Mouse (Mus musculus): ENCODE data around the gene Fmo5. TPM values are rescaled to one million over a fixed set of nuclear protein-coding genes. Genes with fewer than 3 reads are reported as not detected.

Fmo5 gene
- total RNA-seq, 4 experiments from 2014 or later: 14.6 to 19.4 (median 16.1) TPM

DNA sequence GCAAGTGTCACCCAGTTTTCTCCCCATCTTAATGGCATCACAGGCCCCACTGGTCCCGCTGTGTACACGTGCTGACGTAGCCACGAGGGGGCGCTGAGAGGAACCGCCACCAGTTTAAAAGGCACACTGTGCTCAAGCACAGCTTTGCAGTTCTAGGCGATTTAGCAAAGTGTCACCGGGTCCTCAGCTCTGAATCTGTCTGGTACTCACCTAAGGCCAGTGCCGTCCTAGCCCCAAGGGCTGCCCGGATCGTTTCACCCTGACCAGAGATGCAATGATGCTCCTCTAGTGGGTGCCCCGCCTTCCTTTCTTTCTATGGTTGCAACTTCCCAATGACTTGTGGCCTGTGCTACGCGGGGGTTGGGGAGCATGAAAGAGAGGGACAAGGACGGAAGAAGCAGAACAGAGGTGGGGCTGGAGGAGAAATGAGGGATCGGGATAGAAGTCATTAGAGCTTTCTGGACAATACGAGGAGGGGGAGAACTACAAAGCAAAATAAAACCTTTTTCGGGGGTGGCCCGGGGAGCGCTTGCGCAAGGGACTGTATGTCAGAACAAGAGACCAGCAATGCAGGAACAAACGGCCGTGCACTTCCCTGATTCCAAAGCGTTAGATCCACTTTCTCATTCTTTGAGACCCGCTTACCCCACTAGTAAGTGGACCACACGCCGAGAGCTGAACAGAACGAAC, 52.2 kb downstream of the Fmo5 start:
- DNase-seq (ENCODE audit: low spot score): peak; percentile 79

DNA sequence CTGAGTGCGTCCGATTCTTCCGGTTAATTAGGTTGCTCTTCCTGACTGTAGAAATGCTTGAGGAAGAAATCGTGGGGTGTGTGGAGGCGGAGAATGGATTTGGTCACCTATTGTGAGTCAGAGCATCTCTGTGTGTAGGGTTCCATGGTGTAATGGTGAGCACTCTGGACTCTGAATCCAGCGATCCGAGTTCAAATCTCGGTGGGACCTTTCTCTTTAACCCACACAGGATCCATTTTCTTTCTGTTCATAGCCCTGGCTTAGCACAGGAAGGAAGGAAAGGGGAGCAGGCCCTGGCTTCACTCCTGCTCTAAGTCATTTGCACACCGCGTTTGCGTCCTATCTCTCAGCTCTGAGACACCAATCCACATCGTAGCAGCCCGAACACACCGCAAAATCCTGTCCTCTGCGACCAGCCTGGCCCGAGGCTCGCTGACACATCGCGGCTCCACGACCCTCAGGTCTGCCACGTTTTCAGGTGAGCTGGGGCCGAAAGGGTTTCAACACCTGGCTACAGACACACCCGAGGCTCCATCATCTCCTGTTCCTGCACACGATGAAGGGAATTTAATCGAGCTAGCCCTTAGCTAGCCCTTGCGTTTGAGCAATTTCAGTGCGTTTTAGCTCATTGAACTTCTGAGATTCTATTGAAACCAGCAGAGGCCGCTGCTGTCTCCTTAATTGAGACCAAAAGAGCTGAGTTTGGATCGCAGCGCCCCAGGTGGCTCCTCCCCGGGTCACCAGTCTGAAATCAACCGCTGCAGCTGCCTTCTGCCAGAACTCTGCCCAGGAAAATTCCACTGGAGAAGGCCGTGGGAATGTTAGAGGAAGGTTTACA, 52.9 kb downstream of the Fmo5 start:
- peak; percentile 71 for DNase-seq (ENCODE audit: low spot score)

GRCm38 (mm10) chr3:97682159-97682502, 53.5 kb downstream of the Fmo5 start:
- no peak for DNase-seq (ENCODE audit: low spot score)

GRCm38 (mm10) chr3:97682576-97682975, 54.0 kb downstream of the Fmo5 start:
- no peak for DNase-seq (ENCODE audit: low spot score)

GRCm38 (mm10) chr3:97683560-97684195, 55.1 kb downstream of the Fmo5 start:
- no peak for DNase-seq (ENCODE audit: low spot score)

DNA sequence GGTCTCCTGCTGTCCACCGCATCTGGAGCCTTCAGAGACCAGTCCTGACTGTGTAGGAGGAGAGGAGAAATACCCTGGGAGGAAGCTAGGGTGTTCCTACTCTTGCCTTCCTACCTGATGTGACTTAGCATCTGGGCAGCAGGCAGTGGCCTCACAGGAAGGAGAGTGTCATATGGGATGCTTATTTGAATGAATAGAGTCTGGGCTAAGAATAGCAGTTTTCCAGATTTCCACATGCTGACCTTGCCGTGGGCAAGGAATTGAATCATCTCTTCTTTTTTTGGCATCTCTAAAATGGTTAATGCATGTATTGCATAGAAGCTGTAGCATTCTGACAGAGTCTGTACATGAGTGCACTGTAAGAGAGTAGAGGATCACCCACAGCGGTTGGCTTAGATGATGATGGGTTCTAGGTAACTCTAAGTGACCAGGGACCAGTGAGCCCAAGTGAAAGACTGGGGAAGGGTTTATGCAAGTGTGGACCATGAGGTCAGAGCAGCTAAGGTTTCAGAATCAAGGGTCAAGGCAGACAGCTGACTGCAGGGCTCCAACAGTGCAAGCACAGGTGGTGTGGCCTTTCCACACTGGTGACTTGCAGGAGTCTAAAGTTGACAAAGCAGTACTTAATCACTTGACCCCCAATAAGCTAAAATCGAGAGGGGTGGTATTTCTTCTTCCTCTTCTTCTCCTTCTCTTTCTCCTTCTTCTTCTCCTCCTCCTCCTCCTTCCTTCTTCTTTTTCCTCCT, 57.9 kb downstream of the Fmo5 start:
- DNase-seq (ENCODE audit: low spot score): no peak

- no peak for DNase-seq (ENCODE audit: low spot score)
Measured at GRCm38 (mm10) chr3:97689289-97689688, 60.7 kb downstream of the Fmo5 start.

DNA sequence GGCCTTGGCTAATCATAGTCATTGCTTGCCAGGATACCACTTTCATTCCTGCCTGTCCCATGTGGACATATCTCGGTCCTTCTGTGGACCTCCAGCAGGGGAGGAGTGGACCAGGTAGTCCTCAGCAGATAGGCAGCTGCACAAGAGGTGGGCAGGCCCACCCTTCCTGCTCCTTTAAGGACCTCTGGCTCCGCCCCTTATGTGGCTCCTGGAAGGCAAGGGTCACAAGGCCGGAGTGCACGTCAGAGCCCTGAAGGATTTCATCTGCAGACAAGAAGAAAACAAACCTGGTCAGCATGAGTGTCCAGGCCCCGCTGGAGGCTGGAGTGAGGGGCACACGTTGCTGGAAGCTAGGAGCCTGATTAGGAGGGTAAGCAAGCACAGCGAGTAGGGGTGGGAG, 62.0 kb downstream of the Fmo5 start:
- no peak for DNase-seq (ENCODE audit: low spot score)

DNA sequence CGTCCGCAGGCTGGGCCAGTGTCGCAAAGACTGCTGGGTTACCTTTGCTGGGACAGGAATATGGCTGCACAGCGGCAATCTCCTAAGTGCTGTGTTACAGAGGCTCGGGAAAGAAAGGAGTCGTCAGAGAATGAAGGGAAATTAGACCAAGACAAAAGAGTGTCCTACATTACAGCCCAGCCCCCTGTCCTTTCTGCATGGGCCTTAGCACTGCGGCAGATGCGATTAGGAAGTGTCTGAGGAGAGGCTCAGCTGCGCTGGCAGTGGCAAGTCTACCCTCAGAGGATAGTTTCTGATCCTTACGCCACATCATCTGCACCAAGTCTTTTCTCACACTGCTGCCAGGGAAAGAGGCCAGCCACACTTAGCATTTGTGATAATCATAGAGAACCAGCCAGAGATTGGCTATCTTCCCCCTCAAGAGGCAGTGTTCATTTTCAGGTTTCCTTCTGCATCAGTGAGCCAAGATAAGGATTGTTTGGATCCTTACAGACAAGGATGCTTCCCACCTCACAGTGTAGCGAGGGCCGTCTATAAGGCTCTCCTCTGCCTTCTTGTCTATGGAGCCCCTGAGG, 62.9 kb downstream of the Fmo5 start:
- no peak for DNase-seq (ENCODE audit: low spot score)

DNA sequence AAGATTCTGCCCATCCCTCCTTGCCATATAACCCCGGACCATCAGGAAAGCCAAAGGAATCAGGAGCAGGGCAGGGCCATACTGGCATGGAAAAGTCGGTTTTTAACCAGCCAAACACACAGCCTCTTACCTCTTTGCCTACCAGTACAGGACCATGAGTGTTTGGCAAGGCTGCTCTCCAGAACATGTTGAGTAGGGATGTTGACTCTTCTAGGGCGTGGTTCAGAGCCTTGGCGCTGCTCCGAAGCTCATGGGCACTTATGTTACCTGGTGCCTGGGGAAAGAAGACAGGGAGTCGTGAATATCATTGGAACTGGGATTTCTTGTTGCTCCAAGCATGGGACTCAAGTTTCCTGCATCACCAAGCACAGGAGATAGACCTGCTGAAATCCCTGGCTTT, 65.2 kb downstream of the Fmo5 start:
- no peak for DNase-seq (ENCODE audit: low spot score)

- no peak for DNase-seq (ENCODE audit: low spot score)
Measured at GRCm38 (mm10) chr3:97696866-97697265, 68.3 kb downstream of the Fmo5 start.

DNA sequence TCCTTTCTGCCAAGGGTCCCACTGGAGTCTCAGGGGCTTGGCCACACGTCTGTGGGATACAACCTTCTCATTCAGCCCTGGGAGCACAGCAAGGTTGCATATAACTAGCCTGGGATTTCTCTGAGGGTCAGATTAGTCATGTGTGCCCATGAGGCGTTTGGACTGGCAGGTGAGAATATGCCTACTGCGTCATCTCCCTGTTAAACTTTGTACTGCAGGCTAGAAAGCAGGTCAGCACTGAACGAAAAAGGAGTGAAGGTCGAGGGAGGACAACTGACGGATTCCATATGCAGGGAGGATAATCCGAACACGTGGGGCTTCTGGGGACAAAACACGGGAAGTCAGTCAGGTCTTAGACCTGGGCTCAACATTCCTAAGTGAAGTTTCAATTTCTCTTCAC, 68.7 kb downstream of the Fmo5 start:
- no peak for DNase-seq (ENCODE audit: low spot score)

DNA sequence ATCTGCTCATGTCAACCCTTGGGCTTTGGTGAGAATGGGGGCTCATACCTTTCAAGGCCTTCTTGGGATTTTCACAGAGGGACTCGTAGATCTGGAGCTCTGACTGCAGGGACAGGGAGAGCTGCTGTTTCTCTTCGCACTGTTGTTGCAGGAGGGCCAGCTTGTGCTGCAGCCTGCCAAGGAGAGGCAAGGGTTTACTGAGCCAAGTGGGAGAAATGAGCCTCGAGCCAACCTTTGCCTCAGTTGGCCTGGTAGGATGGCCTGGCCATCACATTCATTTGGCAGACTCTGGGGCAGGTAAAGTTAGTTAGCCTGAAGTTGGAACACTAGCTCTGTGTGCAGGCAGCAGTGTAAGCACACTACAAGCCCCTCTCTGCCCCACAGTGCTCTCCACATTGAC, 70.5 kb downstream of the Fmo5 start:
- no peak for DNase-seq (ENCODE audit: low spot score)

- no peak for DNase-seq (ENCODE audit: low spot score)
Measured at GRCm38 (mm10) chr3:97701198-97701597, 72.6 kb downstream of the Fmo5 start.

GRCm38 (mm10) chr3:97702448-97703080, 74.0 kb downstream of the Fmo5 start:
- no peak for DNase-seq (ENCODE audit: low spot score)

Small RNA genes lying within 50 kb of the gene (microRNA-seq; reads per million reads assigned to microRNA genes)
- not detected for gene Mir7225

Other genes starting within 250 kb of the Fmo5 start
- not detected for gene Olfr1402, start 206.8 kb upstream of the Fmo5 start, total RNA-seq (2022)
- gene Chd1l, start 18.6 kb upstream of the Fmo5 start, total RNA-seq (2022): 10 to 100 TPM in 2 of 4 experiments, 1 to 10 TPM in 2; 9.7 to 12.6 (median 10.4) TPM
- 10 to 100 TPM; 22.1 to 40.8 (median 32.5) TPM for gene Prkab2, start 29.4 kb downstream of the Fmo5 start, total RNA-seq (2022)
- not detected for gene Gm17651, start 45.9 kb downstream of the Fmo5 start, total RNA-seq (2022)

Measured in heart, adult 8-10 months (tissue).